Mouse (Mus musculus) ES-Bruce4 (cell line): ENCODE results near the gene Lbp. TPM values are rescaled to one million over a fixed set of nuclear protein-coding genes. Genes with fewer than 3 reads are reported as not detected.

Source experiments
- H3K27ac ChIP-seq: 2 replicates; pipeline ENCODE4 v1.5.1; 2012; ENCODE audit warnings: low read length, inconsistent platforms; ENCODE audit not compliant: insufficient read depth
- H3K27me3 ChIP-seq: 2 replicates; pipeline ENCODE4 v1.6.1; 2012; ENCODE audit warnings: mild to moderate bottlenecking, low read length, inconsistent platforms; ENCODE audit not compliant: control insufficient read depth, poor library complexity, insufficient read depth, severe bottlenecking
- H3K36me3 ChIP-seq: 2 replicates; pipeline ENCODE4 v1.6.1; 2012; ENCODE audit warnings: inconsistent platforms, mild to moderate bottlenecking, low read length, moderate library complexity; ENCODE audit not compliant: control insufficient read depth, poor library complexity, insufficient read depth, severe bottlenecking
- H3K4me1 ChIP-seq: one replicate; pipeline ENCODE4 v1.8.1; 2011; ENCODE audit warnings: low read length; ENCODE audit not compliant: control insufficient read depth, insufficient read depth
- H3K4me3 ChIP-seq: 2 replicates; pipeline ENCODE4 v1.5.1; 2011; ENCODE audit warnings: low read depth, mild to moderate bottlenecking, low read length
- H3K9ac ChIP-seq: 2 replicates; pipeline ENCODE4 v1.6.1; 2012; ENCODE audit warnings: low read depth, mild to moderate bottlenecking, inconsistent platforms; ENCODE audit not compliant: poor library complexity, severe bottlenecking
- H3K9me3 ChIP-seq: replicated peaks from 2 replicates; pipeline ENCODE4 v1.6.1; 2012; ENCODE audit warnings: mild to moderate bottlenecking, low read length, inconsistent platforms; ENCODE audit not compliant: control insufficient read depth, poor library complexity, insufficient read depth, severe bottlenecking
- CTCF ChIP-seq: IDR thresholded peaks from one replicate; pipeline ENCODE4 v1.8.1; 2011; ENCODE audit warnings: low read depth, low read length
- EP300 ChIP-seq: IDR thresholded peaks from 2 replicates; pipeline ENCODE4 v1.6.1; 2011; ENCODE audit warnings: low read depth, low read length; ENCODE audit not compliant: insufficient read depth
- POLR2A ChIP-seq: IDR thresholded peaks from one replicate; pipeline ENCODE4 v1.8.1; 2011; ENCODE audit warnings: low read length; ENCODE audit not compliant: insufficient read depth
- polyA plus RNA-seq: library from polyadenylated mRNA; stranded (reverse); fragments of >200 nt; gene quantifications from 2 replicates; pipeline ENCODE4 v1.2.4, GENCODE M21; 2011; ENCODE audit warnings: low read depth; ENCODE audit not compliant: missing spikeins, insufficient read depth, insufficient read length

Gene Lbp
- polyA plus RNA-seq, 1 experiment = 0.43 TPM

DNA sequence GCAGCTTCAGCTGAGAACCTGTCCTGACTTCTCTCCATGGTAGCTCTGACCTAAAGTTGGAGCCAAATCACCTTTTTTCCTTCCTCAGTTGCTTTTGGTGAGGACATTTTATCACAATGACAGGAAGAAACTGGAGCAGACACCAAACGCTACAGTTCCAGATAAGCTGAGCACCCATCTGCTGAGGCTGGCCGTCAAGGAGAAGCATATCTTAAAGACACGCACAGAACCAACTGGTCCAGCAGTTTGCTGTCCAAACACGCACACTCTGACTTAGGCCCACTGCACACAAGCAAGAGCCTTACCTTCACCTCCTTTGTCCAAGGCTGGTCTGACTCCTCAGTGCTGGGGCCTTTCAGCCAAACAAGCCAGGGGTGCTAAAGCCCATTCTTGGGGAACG lies 61.4 kb downstream of the Lbp start:
- no peak overlapping the region for H3K9ac ChIP-seq
- no peaks in the 10 kb centered on the region for H3K9me3 ChIP-seq
- TF ChIP-seq POLR2A = no peak
- no peak for TF ChIP-seq EP300
- no peak for TF ChIP-seq CTCF
- no peaks in the 10 kb centered on the region for H3K27me3 ChIP-seq
- H3K4me1 ChIP-seq = no peaks in the 10 kb centered on the region
- H3K27ac ChIP-seq = no peak overlapping the region
- H3K36me3 ChIP-seq = no peaks in the 10 kb centered on the region
- no peak overlapping the region for H3K4me3 ChIP-seq

DNA sequence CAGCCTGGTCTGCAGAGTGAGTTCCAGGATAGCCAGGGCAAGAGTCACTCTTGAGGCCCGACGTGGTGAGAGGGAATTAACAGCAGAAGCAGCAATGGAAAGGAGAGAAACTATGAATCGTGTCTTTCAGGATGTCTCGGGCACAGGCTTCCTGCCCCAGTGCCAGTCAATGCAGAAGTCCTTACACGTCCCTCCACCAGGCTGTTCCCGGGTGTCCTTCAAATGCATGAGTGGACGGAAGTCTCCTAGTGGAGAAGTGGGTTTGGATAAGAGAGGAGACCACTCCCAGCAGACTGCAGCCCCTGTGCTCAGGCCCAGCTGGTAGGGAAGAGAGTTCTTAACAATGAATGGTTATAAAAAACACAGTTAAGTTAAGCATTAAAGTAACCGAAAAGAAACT lies 62.0 kb downstream of the Lbp start:
- H3K27ac ChIP-seq = no peak overlapping the region
- H3K9me3 ChIP-seq = no peaks in the 10 kb centered on the region
- H3K36me3 ChIP-seq = no peaks in the 10 kb centered on the region
- H3K4me1 ChIP-seq = no peaks in the 10 kb centered on the region
- no peak for TF ChIP-seq CTCF
- TF ChIP-seq EP300 = no peak
- no peak for TF ChIP-seq POLR2A
- H3K9ac ChIP-seq = no peak overlapping the region
- H3K27me3 ChIP-seq = no peaks in the 10 kb centered on the region
- no peak overlapping the region for H3K4me3 ChIP-seq

DNA sequence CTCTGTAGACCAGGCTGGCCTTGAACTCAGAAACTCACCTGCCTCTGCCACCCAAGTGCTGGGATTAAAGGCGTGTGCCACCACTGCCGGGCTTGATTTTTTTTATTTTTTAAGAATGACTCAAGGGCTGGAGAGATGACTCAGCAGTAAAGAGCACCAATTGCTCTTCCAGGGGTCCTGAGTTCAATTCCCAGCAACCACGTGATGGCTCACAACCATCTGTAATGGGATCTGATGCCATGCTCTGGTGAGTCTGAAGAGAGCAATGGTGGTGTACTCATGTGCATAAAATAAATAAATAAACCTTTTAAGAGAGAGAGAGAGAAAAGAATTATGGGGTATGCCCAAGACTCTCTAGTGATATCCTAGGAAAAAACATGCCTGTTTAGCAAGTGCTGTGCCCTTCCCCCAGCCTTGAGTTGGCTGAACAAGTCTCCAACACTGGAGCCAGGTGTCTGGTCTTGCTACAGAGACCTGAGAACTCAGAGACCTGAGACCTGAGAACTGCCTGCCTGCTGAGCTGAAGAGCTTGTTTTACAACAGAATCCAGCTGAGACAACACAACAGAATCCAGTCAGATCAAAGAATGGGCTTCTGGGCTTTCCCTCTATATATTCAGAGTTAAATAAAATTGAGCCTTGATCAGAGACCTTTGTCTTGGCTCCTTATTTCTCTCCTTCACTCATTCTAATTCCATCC lies 63.3 kb downstream of the Lbp start:
- TF ChIP-seq POLR2A (no peak), EP300 (no peak), CTCF (no peak)
- H3K4me3 ChIP-seq = no peak overlapping the region

DNA sequence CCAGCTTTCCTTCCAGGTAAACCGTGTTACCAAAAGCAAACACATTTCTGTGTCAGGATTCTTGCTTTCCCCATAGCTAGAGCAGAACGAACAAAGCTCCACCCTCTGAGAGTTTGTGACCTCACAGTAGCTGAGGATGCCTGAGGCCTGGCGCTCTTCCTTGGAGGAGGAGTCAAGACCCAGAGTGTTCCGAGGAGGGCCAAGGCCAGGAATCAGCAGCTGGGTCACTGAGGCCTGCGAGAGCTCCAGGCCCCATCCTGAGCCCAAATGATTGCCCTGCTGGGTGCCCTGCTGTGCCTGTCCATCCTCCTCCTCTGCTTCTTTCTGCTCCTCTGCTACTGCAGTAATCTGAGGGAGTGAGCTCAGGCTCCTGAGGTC lies 63.9 kb downstream of the Lbp start:
- H3K4me3 ChIP-seq = no peak overlapping the region
- H3K27me3 ChIP-seq = no peaks in the 10 kb centered on the region
- H3K36me3 ChIP-seq = no peaks in the 10 kb centered on the region
- no peaks in the 10 kb centered on the region for H3K4me1 ChIP-seq
- H3K9ac ChIP-seq = no peak overlapping the region
- no peak overlapping the region; the same call in 1 of the 2 replicates for H3K27ac ChIP-seq
- H3K9me3 ChIP-seq = no peaks in the 10 kb centered on the region
- TF ChIP-seq EP300 = no peak
- no peak for TF ChIP-seq POLR2A
- no peak for TF ChIP-seq CTCF

More for the DNA sequence above, 63.3 kb downstream of the Lbp start:
- H3K9me3 ChIP-seq = no peaks in the 10 kb centered on the region
- no peaks in the 10 kb centered on the region for H3K4me1 ChIP-seq
- H3K27ac ChIP-seq = peak overlapping the region; percentile 72
- no peaks in the 10 kb centered on the region for H3K36me3 ChIP-seq
- no peak overlapping the region for H3K9ac ChIP-seq
- H3K27me3 ChIP-seq = no peaks in the 10 kb centered on the region

DNA sequence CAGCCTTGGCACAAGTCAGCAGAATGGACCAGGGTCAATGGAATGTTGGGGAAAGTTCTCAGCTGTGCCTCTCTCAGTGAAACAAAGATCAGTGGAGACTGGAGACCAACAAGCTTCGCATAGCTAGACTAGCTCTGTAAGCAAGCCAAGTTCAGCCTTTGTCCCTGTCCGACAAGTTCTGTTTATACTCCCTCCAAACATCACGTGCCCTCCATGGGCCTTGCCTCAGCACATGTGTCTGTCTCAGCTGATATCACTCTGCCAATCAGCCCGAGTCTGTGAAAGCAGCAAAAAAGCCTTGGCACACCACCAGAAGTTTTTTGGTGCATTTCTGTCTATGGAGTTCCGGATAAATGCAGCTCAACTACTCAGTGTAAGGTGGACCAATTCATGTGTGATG lies 66.8 kb downstream of the Lbp start:
- H3K4me1 ChIP-seq = no peaks in the 10 kb centered on the region
- H3K9me3 ChIP-seq = no peaks in the 10 kb centered on the region
- H3K27ac ChIP-seq = no peak overlapping the region
- no peak overlapping the region for H3K9ac ChIP-seq
- no peak overlapping the region for H3K4me3 ChIP-seq
- no peaks in the 10 kb centered on the region for H3K27me3 ChIP-seq
- no peaks in the 10 kb centered on the region for H3K36me3 ChIP-seq
- no peak for TF ChIP-seq EP300
- no peak for TF ChIP-seq CTCF
- TF ChIP-seq POLR2A = no peak

DNA sequence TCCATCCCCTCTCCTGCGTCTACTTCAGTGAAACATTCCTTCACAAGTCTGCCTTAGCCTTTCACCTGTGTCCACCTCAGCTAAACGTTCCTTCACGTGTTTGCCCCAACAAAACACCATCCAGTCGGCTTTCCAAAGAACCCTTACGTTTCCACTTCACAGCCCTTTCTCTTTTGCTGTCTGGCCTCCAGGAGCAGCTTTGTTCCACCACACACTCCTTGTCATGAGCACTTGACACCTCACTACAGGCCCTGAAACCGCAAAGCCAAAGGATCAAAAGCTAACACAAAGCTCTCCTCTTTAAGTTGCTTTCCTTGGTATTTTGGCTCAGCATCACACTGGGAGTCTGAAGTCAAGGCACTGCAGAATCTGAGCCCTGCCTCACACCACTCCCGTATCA lies 67.2 kb downstream of the Lbp start:
- H3K27me3 ChIP-seq = no peaks in the 10 kb centered on the region
- no peaks in the 10 kb centered on the region for H3K4me1 ChIP-seq
- H3K9me3 ChIP-seq = no peaks in the 10 kb centered on the region
- TF ChIP-seq POLR2A (no peak), CTCF (no peak), EP300 (no peak)
- no peak overlapping the region for H3K27ac ChIP-seq
- no peaks in the 10 kb centered on the region for H3K36me3 ChIP-seq
- H3K9ac ChIP-seq = no peak overlapping the region
- H3K4me3 ChIP-seq = no peak overlapping the region
